Mouse (Mus musculus) naive thymus-derived CD4-positive, alpha-beta T cell, adult 2 months (primary cell): ENCODE results near the gene Nfic.

Experiments
- DNase-seq: peaks from one replicate; pipeline ENCODE4 v3.0.0-alpha.2; 2011; ENCODE audit warnings: low read depth

The Nfic gene

DNA sequence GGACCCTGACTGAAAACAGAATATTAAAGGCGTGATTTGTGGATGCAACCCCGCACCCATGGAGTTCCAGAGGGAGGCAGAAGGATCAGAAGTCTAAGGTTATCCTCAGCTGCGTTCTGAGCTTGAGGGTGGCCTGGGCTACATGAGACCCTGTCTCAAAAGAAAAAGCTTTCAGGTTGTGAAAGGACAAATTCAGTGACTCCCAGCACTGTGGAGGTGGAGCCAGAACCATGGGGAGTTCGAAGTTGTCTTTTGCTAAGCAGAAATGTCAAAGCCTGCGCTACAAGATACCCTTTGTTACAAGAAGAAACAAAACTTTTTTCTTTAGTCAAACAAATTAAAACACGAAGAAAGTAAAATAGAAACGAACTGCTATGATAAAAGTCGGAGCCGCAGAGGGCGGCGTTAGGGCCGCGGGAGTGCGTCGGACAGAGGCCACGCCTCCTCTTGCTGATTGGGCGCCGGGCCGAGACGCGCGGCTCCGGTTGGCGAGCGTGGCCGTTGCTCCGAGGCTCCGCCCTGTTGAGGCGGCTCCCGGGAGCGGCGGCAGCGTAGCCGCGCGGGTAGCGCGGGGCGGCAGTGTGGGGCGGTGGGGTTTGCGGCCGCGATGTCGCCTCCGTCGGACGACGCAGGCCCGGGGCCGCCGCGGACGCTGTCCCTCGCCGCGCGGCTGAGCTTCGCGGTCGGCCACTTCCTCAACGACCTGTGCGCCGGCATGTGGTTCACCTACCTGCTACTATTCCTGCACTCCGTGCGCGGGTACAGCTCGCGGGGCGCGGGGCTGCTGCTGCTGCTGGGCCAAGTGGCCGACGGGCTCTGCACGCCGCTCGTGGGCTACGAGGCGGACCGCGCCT is 98.2 kb downstream of the Nfic start, which contains the start of gene Mfsd12:
Gene Mfsd12 (plus strand): TSS at position 501 of the 854 bp plus-strand sequence.
- peak; percentile 93 for DNase-seq

DNA sequence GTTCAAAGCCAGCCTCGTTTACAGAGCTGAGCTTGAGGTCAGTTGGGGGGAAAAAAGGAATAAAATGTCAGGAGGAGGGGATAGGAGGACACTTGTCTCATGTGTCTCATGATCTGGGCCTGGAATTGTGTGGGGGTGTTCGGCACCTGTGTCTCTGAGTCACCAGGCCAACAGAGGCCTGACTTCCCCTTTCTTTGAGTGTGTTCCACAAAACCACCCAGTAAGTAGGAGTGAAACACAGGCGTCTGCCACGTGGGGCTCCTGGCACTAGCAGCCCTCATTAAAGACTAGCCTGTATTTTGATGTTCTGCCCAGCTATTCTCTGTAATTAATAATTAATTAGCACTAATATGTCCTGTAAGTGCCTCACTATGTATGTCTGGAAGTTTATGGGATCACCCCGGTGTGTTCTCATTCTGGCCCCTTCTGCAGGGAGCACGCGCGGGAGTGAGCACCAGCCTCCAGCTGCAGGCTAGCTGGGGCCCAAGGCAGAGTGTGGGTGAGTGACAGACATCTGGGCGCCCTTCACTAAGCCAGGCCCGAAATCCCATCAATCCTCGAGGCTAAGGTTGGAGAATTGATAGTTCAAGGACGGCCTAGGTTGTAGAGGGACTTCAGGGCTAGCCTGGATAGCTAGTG is 99.0 kb downstream of the Nfic start:
- no peak for DNase-seq

DNA sequence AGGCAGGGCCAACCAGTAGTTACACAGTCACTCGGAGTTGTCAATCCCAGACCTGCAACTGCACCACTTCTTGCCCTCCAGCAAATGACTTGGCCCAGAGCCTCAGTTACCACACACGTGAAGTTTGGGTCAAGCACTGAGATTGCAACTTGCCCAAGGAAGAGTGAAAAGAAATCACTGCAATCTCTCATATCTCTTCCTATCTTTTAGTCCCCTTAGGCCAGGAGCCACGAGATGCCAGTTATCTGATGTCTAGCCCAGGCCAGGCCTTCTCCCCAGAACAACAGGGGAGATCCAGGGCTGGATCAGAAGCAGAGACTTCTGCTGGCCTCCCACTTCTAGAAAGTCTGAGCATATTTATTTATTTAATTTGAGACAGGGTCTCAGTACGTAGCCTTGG is 99.9 kb downstream of the Nfic start:
- no peak for DNase-seq

DNA sequence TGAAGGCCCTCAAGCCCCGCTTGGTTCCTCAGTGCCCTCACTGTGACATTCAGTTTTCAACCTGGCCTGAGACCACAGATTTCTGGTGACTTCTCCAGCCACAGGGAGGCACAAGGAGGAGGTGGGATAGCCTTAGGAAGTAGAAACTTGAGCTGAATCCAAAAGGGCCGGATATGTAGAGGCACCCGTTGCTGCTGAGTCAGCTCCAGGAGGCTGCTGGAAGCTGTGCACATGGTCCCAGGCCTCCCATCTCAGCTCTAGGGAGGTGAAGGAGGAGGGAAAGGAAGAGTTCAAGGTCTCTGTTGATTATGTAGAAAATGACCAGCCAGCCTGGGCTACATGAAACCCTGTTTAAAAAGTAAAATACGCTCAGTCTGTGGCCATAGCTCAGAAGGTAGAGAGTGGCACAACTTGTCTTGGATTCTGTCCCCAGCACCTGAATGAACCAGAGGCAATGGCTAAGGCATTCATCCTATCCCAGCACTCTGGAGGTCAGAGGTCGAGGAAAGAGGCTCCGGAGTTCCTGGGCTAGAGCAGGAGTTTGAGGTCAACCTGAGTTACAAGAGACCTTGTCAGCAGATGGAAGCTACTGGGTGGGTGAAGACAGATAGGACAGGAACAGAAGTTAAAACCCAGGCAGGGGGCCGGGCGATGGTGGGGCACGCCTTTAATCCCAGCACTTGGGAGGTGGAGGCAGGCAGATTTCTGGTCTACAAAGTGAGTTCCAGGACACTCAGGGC is 100.5 kb downstream of the Nfic start:
- no peak for DNase-seq

GRCm38 (mm10) chr10:81351678-81352291 is 103.7 kb downstream of the Nfic start:
- peak; percentile 80 for DNase-seq

DNA sequence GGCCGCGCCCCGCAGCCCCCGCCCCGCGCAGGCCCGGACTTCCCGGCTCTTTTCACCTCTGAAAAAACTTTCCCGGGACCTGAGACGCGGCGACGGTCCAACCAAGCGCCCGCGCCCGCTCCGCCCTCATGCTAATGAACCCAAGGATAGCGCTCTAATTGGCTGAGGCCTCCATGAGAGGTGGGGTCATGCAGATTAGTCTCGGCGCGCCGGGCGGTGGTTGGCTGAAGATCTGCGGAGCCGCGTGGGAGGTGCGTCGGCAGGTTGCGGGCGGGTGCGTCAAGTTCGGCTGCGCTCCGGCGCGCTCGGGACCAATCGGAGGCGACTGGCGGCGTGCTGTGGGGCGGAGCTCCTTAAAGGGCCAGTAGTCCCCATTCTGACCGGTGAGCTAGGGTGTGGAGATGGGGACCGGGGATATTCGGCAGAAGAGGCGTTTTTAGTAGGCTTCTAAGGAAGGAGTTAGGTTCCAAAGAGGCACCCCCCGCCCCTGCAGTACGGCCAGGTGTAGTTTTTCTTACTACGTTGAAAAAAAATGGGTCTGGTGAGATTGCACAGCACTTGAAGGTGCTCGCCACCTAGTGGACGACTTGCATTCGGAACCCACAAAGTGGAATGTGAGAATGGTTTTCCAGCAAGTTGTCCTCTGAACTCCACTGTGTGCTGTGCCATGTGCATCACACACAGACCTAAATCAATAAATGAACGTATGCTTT is 104.9 kb downstream of the Nfic start, which contains the start of gene Hmg20b:
Gene Hmg20b (minus strand): TSS at position 130 of the 713 bp plus-strand sequence.
- DNase-seq: peak; percentile 98

DNA sequence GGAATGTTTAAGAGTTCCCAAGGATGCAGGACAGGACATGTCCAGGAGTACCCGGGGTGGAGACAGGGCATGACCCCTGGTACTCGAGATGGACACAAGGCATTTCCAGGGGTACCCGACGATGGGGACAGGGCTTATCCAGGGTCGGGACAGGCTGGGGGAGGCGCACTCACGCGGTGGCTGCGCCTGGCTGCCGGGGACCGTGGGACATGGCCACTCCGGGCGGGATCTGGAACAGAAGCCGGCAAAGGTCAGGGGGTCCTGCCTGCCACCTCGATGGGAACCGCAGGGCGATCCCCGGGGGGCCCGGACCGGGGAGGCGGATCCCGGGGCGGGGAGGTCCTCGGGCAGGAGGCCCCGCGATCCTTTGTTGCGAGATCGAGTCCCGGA is 105.5 kb downstream of the Nfic start:
- no peak for DNase-seq

DNA sequence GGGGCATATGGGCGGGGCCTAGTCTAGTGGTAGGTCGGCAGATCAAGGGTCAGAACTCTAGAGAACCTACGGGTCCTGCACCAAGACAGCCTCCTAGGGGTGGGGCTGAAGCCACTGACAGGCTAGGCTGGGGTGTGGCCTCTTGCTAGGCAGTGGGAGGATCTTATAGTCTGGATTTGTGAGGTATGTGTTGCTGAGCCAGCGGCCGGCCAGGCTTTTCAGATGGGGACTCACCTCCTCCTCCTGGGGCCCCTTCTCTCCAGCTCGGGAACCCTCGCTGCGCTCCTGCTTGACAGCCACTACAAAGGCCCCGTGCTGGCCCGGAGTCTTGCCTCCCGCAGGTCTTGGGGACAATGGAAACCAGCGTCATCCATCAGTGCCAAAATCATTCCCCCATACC is 106.3 kb downstream of the Nfic start:
- DNase-seq: peak; percentile 47

- DNase-seq: peak; percentile 50
Measured at GRCm38 (mm10) chr10:81346453-81347067, 108.9 kb downstream of the Nfic start.
